Mouse (Mus musculus) cerebellum, postnatal 14 days (tissue): ENCODE data around the gene Nkx6-1.

ENCODE experiments used
- DNase-seq, 2 experiments: peaks; one replicate each; pipeline ENCODE4 v3.0.0; 2021; ENCODE audit warnings: mixed read lengths in 2 of 2

The Nkx6-1 gene

GRCm38 (mm10) chr5:101664945-101665615 lies at the start of gene Nkx6-1:
Gene Nkx6-1 (minus strand): TSS chr5:101664996.
- DNase-seq: peak; percentile 45 to 48

- DNase-seq: peak; percentile 5 to 15
These were observed 48.3 kb upstream of the Nkx6-1 start for GRCm38 (mm10) chr5:101713064-101713613.

- no peak for DNase-seq
These were observed 38.8 kb upstream of the Nkx6-1 start for GRCm38 (mm10) chr5:101703374-101704260.

- DNase-seq: peak; percentile 31 to 59
These were observed 37.8 kb upstream of the Nkx6-1 start for GRCm38 (mm10) chr5:101702636-101703035.

GRCm38 (mm10) chr5:101700607-101701006 lies 35.8 kb upstream of the Nkx6-1 start:
- peak; percentile 64 to 70 for DNase-seq

- peak in 1 of 2 experiments; percentile 29 for DNase-seq
These were observed 23.8 kb upstream of the Nkx6-1 start for GRCm38 (mm10) chr5:101688581-101688980.

- no peak for DNase-seq
These were observed 18.5 kb upstream of the Nkx6-1 start for GRCm38 (mm10) chr5:101683340-101683739.

GRCm38 (mm10) chr5:101680338-101680737 lies 15.5 kb upstream of the Nkx6-1 start:
- DNase-seq: no peak

- DNase-seq: peak; percentile 46 to 61
These were observed 4.6 kb upstream of the Nkx6-1 start for GRCm38 (mm10) chr5:101669381-101669780.

GRCm38 (mm10) chr5:101668475-101668874 lies 3.7 kb upstream of the Nkx6-1 start:
- no peak for DNase-seq

- no peak for DNase-seq
These were observed 3.2 kb upstream of the Nkx6-1 start for GRCm38 (mm10) chr5:101668028-101668427.

GRCm38 (mm10) chr5:101667263-101667990 lies 2.6 kb upstream of the Nkx6-1 start:
- no peak for DNase-seq

GRCm38 (mm10) chr5:101666713-101667112 lies 1.9 kb upstream of the Nkx6-1 start:
- no peak for DNase-seq

- DNase-seq: no peak
These were observed 1.3 kb upstream of the Nkx6-1 start for GRCm38 (mm10) chr5:101666091-101666490.

GRCm38 (mm10) chr5:101664423-101664921 lies 324 bp downstream of the Nkx6-1 start:
- peak in 1 of 2 experiments; percentile 26 for DNase-seq

GRCm38 (mm10) chr5:101663621-101664422 lies 974 bp downstream of the Nkx6-1 start:
- no peak for DNase-seq

- DNase-seq: peak in 1 of 2 experiments; percentile 32
These were observed 1.6 kb downstream of the Nkx6-1 start for GRCm38 (mm10) chr5:101663176-101663575.

- no peak for DNase-seq
These were observed 2.3 kb downstream of the Nkx6-1 start for GRCm38 (mm10) chr5:101662485-101662884.

- no peak for DNase-seq
These were observed 3.1 kb downstream of the Nkx6-1 start for GRCm38 (mm10) chr5:101661561-101662211.

GRCm38 (mm10) chr5:101660666-101661065 lies 4.1 kb downstream of the Nkx6-1 start:
- no peak for DNase-seq

- no peak for DNase-seq
These were observed 5.3 kb downstream of the Nkx6-1 start for GRCm38 (mm10) chr5:101659411-101659971.
